Mouse (Mus musculus) layer of hippocampus, adult 11-12 months (tissue): ENCODE measurements around the gene Gm49378.

ENCODE experiments used
- DNase-seq: peaks from one replicate; pipeline ENCODE4 v3.0.0; 2022; ENCODE audit warnings: low spot score

The Gm49378 gene

GRCm38 (mm10) chr14:55629312-55629711 is 8.4 kb downstream of the Gm49378 start:
- peak; percentile 66 for DNase-seq

GRCm38 (mm10) chr14:55628077-55628827 is 9.4 kb downstream of the Gm49378 start:
- DNase-seq = no peak

DNA sequence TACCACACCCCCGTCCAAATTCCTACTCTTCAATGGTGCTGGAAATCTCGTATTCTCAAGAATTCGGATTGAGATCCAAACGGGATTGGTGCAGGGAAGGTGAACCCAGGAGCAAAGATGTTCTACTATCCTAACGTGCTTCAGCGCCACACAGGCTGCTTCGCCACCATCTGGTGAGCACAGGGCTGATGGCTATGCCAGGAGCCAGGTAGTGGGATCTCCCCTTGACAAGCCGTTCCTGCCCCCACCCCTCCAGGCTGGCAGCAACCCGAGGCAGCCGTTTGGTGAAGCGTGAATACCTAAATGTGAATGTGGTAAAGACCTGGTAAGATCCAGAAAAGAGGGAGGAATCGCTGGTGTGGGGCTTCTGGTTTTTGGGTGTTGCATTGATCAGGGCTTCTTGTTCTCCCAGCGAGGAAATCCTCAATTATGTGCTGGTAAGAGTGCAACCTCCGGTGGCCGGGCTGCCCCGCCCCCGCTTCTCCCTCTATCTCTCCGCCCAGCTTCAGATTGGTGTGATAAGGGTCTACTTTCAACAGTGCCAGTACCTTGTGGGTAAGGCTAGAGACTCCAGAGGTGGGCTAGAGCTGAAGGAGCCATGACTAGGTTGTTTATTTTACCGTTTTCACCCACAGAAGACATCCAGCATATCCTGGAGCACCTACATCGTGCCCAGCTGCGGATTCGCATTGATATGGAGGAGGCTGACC is 19.1 kb downstream of the Gm49378 start:
- no peak for DNase-seq

GRCm38 (mm10) chr14:55617822-55618221 is 19.9 kb downstream of the Gm49378 start, which contains the start of gene Rec8:
Gene Rec8 (plus strand): TSS chr14:55618037.
- no peak for DNase-seq

- DNase-seq = no peak
These were observed 20.9 kb downstream of the Gm49378 start for GRCm38 (mm10) chr14:55616844-55617243.

DNA sequence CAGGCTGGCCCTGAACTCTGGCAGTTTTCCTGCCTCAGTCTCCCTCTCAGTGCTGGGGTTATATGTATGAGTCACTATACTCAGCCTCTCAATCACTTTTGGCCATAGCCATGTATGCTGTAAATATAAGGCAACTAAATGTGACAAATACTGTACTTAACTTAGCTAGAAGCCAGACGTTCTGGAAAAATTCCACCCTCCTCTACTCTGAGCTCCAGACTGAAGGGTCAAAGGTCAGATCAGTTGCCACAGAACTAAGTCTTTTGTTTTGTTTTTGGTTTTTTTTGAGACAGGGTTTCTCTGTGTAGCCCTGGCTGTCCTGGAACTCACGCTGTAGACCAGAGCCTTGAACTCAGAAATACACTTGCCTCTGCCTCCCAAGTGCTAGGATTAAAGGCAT is 21.8 kb downstream of the Gm49378 start:
- DNase-seq = no peak

DNA sequence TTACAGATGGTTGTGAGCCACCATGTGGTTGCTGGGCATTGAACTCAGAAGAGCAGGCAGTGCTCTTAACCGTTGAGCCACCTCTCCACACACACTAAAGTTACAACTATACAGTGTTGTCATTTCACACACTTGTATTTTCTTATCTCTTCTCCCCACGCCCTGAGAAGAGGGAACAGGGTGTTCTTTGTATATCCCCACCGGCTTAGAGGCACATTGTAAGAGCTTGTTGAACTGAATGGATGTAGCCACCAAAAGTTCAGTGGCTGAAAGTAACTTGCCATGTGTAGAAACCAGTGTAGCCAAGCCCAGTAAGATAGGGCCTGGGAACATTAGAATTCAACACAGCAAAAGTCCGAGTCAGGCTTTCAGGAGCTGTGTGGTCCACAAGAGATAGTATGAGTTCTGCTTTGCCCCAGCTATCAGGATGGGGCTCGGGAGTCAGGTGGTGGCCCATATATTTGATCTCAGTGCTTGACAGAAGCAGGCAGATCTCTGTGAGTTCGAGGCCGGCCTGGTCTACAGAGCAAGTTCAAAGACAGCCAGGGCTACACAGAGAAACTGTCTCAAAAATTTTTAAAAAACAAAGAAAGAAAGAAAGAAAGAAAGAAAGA is 23.0 kb downstream of the Gm49378 start:
- no peak for DNase-seq

DNA sequence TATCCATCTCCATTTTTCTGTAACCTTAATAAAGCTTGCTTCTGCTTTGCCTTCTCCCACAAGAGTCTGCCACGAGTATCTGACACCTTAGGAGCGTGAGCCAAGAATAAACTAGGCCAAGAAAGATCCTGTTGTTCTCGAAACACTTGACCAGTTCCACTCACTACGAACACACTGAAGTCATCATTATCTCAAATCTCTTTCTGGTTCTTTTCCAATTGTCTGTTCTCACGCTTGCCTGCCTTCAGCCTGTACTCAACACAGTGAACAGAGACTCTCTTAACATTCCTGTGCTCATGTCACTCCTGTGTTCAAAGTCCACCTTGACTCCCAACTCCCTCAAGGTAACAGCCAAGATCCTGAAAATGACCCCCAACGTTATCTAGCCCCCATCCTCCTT is 24.3 kb downstream of the Gm49378 start:
- no peak for DNase-seq

- DNase-seq = no peak
These were observed 29.4 kb downstream of the Gm49378 start for GRCm38 (mm10) chr14:55608339-55608738.

DNA sequence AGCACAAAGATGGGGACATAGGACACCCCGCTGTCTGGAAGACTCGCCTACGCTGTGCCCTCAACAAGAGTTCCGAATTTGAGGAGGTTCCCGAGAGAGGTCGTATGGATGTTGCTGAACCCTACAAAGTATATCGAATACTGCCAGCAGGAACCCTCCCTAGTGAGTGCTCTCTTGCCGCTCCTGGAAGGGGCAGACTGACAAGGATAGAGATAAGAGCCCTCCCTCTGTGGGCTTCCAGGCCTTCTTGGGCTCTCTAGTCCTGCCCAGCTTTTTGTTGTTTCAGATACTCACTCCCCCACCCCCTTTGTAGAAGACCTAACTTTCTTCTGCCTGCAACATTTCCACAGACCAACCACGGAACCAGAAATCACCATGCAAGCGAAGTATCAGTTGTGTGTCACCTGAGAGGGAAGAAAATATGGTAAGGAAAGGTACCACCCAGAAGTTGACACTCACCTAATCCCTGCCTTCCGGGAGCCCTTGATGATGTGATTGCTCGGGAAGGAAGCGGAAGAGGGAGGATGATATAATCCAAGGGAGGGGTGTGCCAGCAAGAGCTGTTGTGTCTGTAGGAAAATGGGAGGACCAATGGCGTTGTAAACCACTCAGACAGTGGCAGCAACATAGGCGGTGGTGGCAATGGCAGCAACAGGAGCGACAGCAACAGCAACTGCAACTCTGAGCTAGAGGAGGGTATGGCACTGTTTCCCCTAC is 31.8 kb downstream of the Gm49378 start:
- DNase-seq = no peak

DNA sequence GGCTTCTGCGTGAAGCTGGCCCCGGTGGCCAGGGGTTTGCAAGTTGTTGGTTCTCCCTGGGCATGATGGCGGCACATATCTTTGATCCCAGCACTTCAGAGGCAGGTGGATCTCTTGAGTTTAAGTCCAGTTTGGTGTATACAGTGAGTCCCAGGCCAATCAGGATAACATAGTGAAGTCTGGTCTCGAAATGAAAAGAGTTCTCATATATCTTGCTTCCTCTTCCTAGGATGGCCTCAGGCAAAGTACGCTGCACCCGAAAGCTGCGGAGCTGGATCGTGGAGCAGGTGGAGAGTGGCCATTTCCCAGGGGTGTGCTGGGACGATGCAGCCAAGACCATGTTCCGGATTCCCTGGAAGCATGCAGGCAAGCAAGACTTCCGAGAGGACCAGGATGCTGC is 32.9 kb downstream of the Gm49378 start:
- DNase-seq = no peak

- peak; percentile 92 for DNase-seq
These were observed 33.8 kb downstream of the Gm49378 start for GRCm38 (mm10) chr14:55603633-55604576.

DNA sequence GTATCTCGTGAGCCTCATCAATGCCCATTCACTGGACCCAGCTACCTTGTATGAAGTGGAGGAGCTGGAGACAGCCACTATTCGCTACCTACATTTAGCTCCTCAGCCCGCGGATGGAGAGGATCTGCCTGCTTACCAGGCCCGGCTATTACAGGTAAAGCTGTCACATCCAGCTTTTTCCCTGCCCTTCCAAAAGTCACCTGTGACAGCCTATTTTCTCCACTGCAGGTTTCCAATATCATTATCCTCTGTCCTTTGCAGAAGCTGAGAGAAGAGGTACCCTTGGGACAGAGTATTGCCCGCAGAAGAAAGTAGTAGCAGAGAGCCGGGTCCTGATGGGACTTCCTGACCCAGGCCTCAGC is 34.4 kb downstream of the Gm49378 start, which contains the start of gene Irf9:
Gene Irf9, plus strand, starts transcription at position 301 of the 362 bp plus-strand sequence.
- DNase-seq = no peak

DNA sequence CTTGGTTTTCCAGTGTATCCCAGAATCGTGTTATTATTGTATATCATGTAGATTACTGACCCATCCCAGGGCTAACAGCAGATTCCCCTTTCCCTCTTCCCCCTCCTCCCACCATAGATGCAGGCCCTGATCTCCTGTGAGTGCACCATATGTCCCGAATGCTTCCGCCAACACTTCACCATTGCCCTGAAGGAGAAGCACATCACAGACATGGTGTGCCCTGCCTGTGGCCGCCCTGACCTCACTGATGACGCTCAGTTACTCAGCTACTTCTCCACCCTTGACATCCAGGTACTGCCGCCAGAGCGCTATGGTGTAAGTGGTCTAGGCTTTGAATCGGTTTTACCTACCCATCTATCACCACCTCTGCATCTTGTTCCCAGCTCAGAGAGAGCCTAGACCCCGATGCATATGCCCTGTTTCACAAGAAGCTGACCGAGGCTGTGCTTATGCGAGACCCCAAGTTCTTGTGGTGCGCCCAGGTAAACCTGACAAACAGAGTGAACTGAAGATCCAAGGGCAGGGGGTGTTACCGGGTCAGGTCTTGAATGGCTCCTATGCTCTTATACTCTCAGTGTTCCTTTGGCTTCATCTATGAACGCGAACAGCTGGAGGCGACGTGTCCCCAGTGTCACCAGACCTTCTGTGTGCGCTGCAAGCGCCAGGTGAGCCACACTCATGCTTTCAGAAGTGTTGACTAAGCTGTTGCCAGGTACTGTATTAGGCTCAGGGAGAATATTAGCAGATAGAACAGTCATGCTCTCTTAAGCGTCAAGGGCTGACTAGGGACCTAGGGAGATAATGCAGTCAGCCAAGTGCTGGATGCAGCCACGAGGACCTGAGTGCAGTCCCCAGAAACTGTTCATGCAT is 38.9 kb downstream of the Gm49378 start:
- DNase-seq = no peak

GRCm38 (mm10) chr14:55596036-55596690 is 41.5 kb downstream of the Gm49378 start:
- DNase-seq = no peak

DNA sequence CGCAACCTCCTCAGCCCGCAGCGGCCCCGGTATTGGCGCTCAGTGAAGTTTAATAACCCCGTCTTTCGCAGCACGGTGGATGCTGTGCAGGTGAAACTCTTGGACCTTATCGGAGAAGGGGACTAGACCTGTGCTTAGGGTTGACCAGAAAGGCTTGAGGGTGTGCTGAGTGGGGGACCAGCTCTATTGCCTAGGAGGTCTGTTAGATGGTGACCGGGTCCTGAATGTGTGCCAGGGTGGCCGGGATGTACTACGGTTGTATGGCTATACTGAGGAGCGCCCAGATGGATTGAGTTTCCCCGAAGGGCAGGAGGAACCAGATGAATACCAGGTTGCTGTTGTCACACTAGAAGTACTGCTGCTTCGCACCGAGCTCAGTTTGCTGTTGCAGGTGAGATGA is 45.5 kb downstream of the Gm49378 start:
- DNase-seq = no peak

- DNase-seq = peak; percentile 96
These were observed 46.3 kb downstream of the Gm49378 start, which contains the start of gene Rnf31 for GRCm38 (mm10) chr14:55591331-55591891. Gene Rnf31 (plus strand): TSS chr14:55591708.

DNA sequence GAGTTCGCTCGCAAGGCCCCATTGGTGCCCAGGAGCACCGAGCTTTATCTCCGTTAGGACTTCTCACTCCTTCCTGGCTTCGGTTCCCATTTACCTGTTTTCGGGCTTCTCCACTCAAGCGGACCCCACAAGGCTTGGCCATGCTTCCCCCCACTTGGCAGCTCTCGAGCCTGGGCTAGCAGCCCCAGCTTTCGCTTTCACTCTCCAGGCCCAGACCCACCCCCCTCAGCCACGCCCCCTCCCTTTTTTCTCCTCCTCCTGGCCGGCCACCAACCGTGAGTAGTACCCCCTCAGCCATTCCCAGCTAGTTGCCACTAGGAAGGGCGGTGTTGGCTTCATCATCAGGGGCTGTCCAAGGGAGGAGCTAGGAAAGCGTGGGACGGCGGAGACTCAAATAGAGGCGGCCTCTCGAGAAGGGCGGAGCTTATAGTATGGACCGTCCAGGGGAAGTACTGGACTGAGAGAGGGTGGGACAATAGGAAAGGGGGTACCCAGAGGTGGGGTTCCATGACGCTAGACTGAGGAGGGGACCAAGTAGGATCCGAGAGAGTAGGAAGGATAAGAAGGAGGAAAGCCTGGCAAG is 46.9 kb downstream of the Gm49378 start, which contains the start of gene Psme2:
Gene Psme2, minus strand, starts transcription at position 366 of the 583 bp plus-strand sequence.
- peak; percentile 95 for DNase-seq
